Mouse (Mus musculus) liver, adult 2 months (tissue): ENCODE data around the gene Ugdh. TPM values are rescaled to one million over a fixed set of nuclear protein-coding genes. Genes with fewer than 3 reads are reported as not detected.

Experiments used
- DNase-seq: peaks from one replicate; pipeline ENCODE4 v3.0.0-alpha.2; 2011; ENCODE audit warnings: low read depth, low spot score; ENCODE audit errors: extremely low read depth
- H3K27ac ChIP-seq: fragments of 200-500 bp; replicated peaks from 2 replicates; pipeline ENCODE4 v1.5.1; 2012; ENCODE audit warnings: low read depth, mild to moderate bottlenecking, control low read depth, inconsistent platforms, low read length; ENCODE audit not compliant: insufficient read depth
- H3K27me3 ChIP-seq: fragments of 200-500 bp; 2 replicates; pipeline ENCODE4 v1.6.1; 2012; ENCODE audit warnings: mild to moderate bottlenecking, moderate library complexity, low read length, inconsistent platforms; ENCODE audit not compliant: control insufficient read depth, insufficient read depth
- H3K36me3 ChIP-seq: fragments of 200-500 bp; 2 replicates; pipeline ENCODE4 v1.6.1; 2012; ENCODE audit warnings: low read length, inconsistent platforms; ENCODE audit not compliant: control insufficient read depth, insufficient read depth
- H3K4me1 ChIP-seq: fragments of 200-500 bp; 2 replicates; pipeline ENCODE4 v1.6.1; 2011; ENCODE audit warnings: low read length; ENCODE audit not compliant: control insufficient read depth, insufficient read depth
- H3K4me3 ChIP-seq: fragments of 200-500 bp; 2 replicates; pipeline ENCODE4 v1.5.1; 2011; ENCODE audit warnings: low read depth, mild to moderate bottlenecking, control low read depth, low read length, moderate library complexity; ENCODE audit not compliant: insufficient read depth
- H3K79me2 ChIP-seq: fragments of 200-500 bp; 2 replicates; pipeline ENCODE4 v1.6.1; 2012; ENCODE audit warnings: inconsistent platforms, mild to moderate bottlenecking, low read length, moderate library complexity; ENCODE audit not compliant: control insufficient read depth, insufficient read depth
- H3K9ac ChIP-seq: fragments of 200-500 bp; 2 replicates; pipeline ENCODE4 v1.6.1; 2012; ENCODE audit warnings: low read depth, mild to moderate bottlenecking, control low read depth, inconsistent platforms, low read length
- CTCF ChIP-seq: fragments of 200-500 bp; IDR thresholded peaks from 2 replicates; pipeline ENCODE4 v1.5.1; 2011; ENCODE audit warnings: low read depth, low read length, control low read depth
- POLR2A ChIP-seq: fragments of 200-500 bp; IDR thresholded peaks from 2 replicates; pipeline ENCODE4 v1.6.1; 2011; ENCODE audit warnings: low read length, control low read depth; ENCODE audit not compliant: insufficient read depth; ENCODE audit errors: extremely low read depth
- WGBS: fragments of 180-500 bp; shearing (Covaris S2); methylation state at CpG from one replicate; pipeline ENCODE4 v1.1.7; 2018; 5-methylcytosine and 5-hydroxymethylcytosine counted together
- polyA plus RNA-seq: library from polyadenylated mRNA; depleted of rRNA; stranded (reverse); fragments of >200 nt; gene quantifications from 2 replicates; pipeline ENCODE4 v1.2.3, GENCODE M21; 2012
- total RNA-seq: library from RNA; depleted of rRNA; stranded (reverse); fragments of >200 nt; gene quantifications from 2 replicates; pipeline ENCODE4 v1.2.3, GENCODE M21; 2014

Ugdh gene
- total and polyA plus RNA-seq, 2 experiments, result 43.7 to 118 TPM

- H3K36me3 ChIP-seq, result peaks cover 45% of the 10 kb centered on the region
- H3K27me3 ChIP-seq, result no peaks in the 10 kb centered on the region
- TF ChIP-seq POLR2A, result no peak
- TF ChIP-seq CTCF, result no peak
- no peaks in the 10 kb centered on the region for H3K4me1 ChIP-seq
- H3K4me3 ChIP-seq, result no peak overlapping the region
- H3K79me2 ChIP-seq, result no peaks in the 10 kb centered on the region
- DNase-seq, result no peak
- no peak overlapping the region for H3K9ac ChIP-seq
- WGBS, result 93% methylated on average over 12 of the region's 12 CpGs
- H3K27ac ChIP-seq, result no peak overlapping the region
Observed at GRCm38 (mm10) chr5:65407989-65408388, 27.8 kb downstream of the Ugdh start.

- H3K4me1 ChIP-seq, result no peaks in the 10 kb centered on the region
- TF ChIP-seq POLR2A (no peak), CTCF (peak; percentile 82)
- H3K4me3 ChIP-seq, result no peak overlapping the region
- H3K36me3 ChIP-seq, result peaks cover 31% of the 10 kb centered on the region
- no peaks in the 10 kb centered on the region for H3K27me3 ChIP-seq
- H3K27ac ChIP-seq, result no peak overlapping the region
- H3K9ac ChIP-seq, result no peak overlapping the region
- peaks cover 3% of the 10 kb centered on the region; the same call in 1 of the 2 replicates for H3K79me2 ChIP-seq
- 18% methylated on average over 2 of the region's 2 CpGs for WGBS
- peak; percentile 76 for DNase-seq
Observed at GRCm38 (mm10) chr5:65401251-65401994, 34.3 kb downstream of the Ugdh start.

GRCm38 (mm10) chr5:65394425-65394824 is 41.3 kb downstream of the Ugdh start:
- peaks cover 7% of the 10 kb centered on the region; the same call in 1 of the 2 replicates for H3K79me2 ChIP-seq
- no peak overlapping the region for H3K9ac ChIP-seq
- 93% methylated on average over 7 of the region's 7 CpGs for WGBS
- peaks cover 4% of the 10 kb centered on the region for H3K4me1 ChIP-seq
- H3K4me3 ChIP-seq, result no peak overlapping the region
- no peak for DNase-seq
- peaks cover 14% of the 10 kb centered on the region for H3K36me3 ChIP-seq
- no peak for TF ChIP-seq POLR2A
- no peak for TF ChIP-seq CTCF
- H3K27me3 ChIP-seq, result no peaks in the 10 kb centered on the region
- H3K27ac ChIP-seq, result no peak overlapping the region

GRCm38 (mm10) chr5:65391753-65392152 is 44.0 kb downstream of the Ugdh start:
- DNase-seq, result no peak
- Histone ChIP-seq H3K27ac (peak overlapping the region; percentile 21; the same call in 1 of the 2 replicates), H3K4me1 (peaks cover 8% of the 10 kb centered on the region), H3K36me3 (peaks cover 32% of the 10 kb centered on the region), H3K9ac (peak overlapping the region; percentile 74), H3K27me3 (no peaks in the 10 kb centered on the region), H3K4me3 (peak overlapping the region; percentile 69), H3K79me2 (peaks cover 7% of the 10 kb centered on the region; the same call in 1 of the 2 replicates)
- no peak for TF ChIP-seq POLR2A
- TF ChIP-seq CTCF, result no peak
- 1% methylated on average over 12 of the region's 12 CpGs for WGBS

GRCm38 (mm10) chr5:65390648-65391644 is 44.8 kb downstream of the Ugdh start, which contains the start of the genes Rpl9 and Lias:
Gene Rpl9 (minus strand): TSS chr5:65391444.
Gene Lias (plus strand): TSS chr5:65391497.
- WGBS, result under 1% methylated on average over 83 of the region's 83 CpGs
- peaks cover 7% of the 10 kb centered on the region; the same call in 1 of the 2 replicates for H3K79me2 ChIP-seq

More at GRCm38 (mm10) chr5:65390648-65391644, 44.8 kb downstream of the Ugdh start, which contains the start of the genes Rpl9 and Lias:
- Histone ChIP-seq H3K27ac (peak within 1 kb of the TSS; percentile 70), H3K9ac (peak within 1 kb of the TSS; percentile 84), H3K4me1 (peaks cover 8% of the 10 kb centered on the region), H3K4me3 (peak within 1 kb of the TSS; percentile 69), H3K27me3 (no peaks in the 10 kb centered on the region), H3K36me3 (peaks cover 29% of the 10 kb centered on the region)
- DNase-seq, result peak; percentile 89
- TF ChIP-seq POLR2A (peak; percentile 91; the same call in 1 of the 2 replicates), CTCF (no peak)
